Mouse (Mus musculus): Measurements from ENCODE around the gene Defb48. TPM values are rescaled to one million over a fixed set of nuclear protein-coding genes. Genes with fewer than 3 reads are reported as not detected.

Gene Defb48
- total and polyA plus RNA-seq, 2 experiments from 2014 or later: not detected

GRCm38 (mm10) chr14:62998977-62999376, 14.7 kb upstream of the Defb48 start:
- DNase-seq (ENCODE audit: low spot score) (no peak), ATAC-seq (ENCODE audit: insufficient read depth, low read depth) (no peak)
- Histone ChIP-seq H3K27me3 (ENCODE audit: control insufficient read depth, insufficient read depth, low read length) (no peaks in the 10 kb centered on the region), H3K9me3 (replicated peaks; ENCODE audit: control insufficient read depth, low read length) (no peaks in the 10 kb centered on the region), H3K4me1 (ENCODE audit: control insufficient read depth, insufficient read depth) (peaks cover 6% of the 10 kb centered on the region), H3K36me3 (replicated peaks; ENCODE audit: control insufficient read depth, insufficient read depth, low read length) (no peaks in the 10 kb centered on the region), H3K27ac (ENCODE audit: low read depth) (no peak overlapping the region), H3K4me2 (ENCODE audit: low read depth, low read length) (no peak overlapping the region), H3K4me3 (ENCODE audit: low read depth, low read length) (no peak overlapping the region), H3K9ac (replicated peaks; ENCODE audit: low read depth, low read length) (no peak overlapping the region)
- TF ChIP-seq EP300 (IDR thresholded peaks at IDR 0.05; ENCODE audit: low read depth): no peak
- no peak for TF ChIP-seq CTCF (IDR thresholded peaks at IDR 0.05; ENCODE audit: low read depth)
- 83% methylated on average over 4 of the region's 4 CpGs for WGBS

GRCm38 (mm10) chr14:62997777-62998176, 13.5 kb upstream of the Defb48 start, which contains the start of gene Defb47:
Defb47 (plus strand) TSS chr14:62998077.
- H3K27ac ChIP-seq (ENCODE audit: low read depth): no peak within 1 kb of the TSS
- WGBS: 76% methylated on average over 8 of the region's 8 CpGs
- no peaks in the 10 kb centered on the region for H3K9me3 ChIP-seq (replicated peaks; ENCODE audit: control insufficient read depth, low read length)
- no peak for DNase-seq (ENCODE audit: low spot score)
- H3K4me3 ChIP-seq (ENCODE audit: low read depth, low read length): no peak within 1 kb of the TSS
- H3K4me2 ChIP-seq (ENCODE audit: low read depth, low read length): no peak within 1 kb of the TSS
- H3K27me3 ChIP-seq (ENCODE audit: control insufficient read depth, insufficient read depth, low read length): no peaks in the 10 kb centered on the region
- TF ChIP-seq CTCF (IDR thresholded peaks at IDR 0.05; ENCODE audit: low read depth) (no peak), EP300 (IDR thresholded peaks at IDR 0.05; ENCODE audit: low read depth) (no peak)
- no peak within 1 kb of the TSS for H3K9ac ChIP-seq (replicated peaks; ENCODE audit: low read depth, low read length)
- ATAC-seq (ENCODE audit: insufficient read depth, low read depth): no peak
- no peaks in the 10 kb centered on the region for H3K36me3 ChIP-seq (replicated peaks; ENCODE audit: control insufficient read depth, insufficient read depth, low read length)
- peaks cover 6% of the 10 kb centered on the region for H3K4me1 ChIP-seq (ENCODE audit: control insufficient read depth, insufficient read depth)

DNA sequence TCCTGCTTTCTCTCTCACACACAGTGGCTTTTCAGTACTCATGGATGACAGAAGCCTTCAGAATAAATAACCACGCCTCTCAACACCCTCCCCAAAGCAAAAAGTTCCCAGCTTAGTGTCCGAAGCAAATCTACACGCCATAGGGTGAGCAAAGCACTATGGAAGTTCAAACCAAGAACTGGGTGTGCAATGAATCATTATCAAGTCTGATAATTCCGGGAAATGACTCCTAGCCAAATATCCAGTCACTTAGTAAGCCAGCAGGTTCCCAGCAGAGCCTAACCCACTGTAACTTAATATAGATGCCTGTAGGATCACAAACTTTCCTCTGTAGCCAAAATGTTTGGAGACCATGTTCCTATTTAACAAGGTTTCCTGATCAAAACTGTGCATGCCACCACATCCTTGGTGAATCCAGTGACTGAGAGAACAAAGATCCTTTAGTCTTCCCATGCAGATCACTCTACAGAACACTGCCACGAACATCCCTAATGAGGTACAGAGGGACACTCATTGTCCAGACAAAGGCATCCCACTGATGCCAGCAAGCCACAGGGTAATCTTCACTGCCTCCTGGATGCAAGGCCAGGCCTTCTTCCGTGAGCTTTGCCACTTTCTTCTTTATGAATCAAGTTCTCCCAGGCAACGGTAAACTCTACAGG, 7.7 kb upstream of the Defb48 start:
- Histone ChIP-seq H3K4me2 (ENCODE audit: low read depth, low read length) (no peak overlapping the region), H3K4me1 (ENCODE audit: control insufficient read depth, insufficient read depth) (no peaks in the 10 kb centered on the region; the same call in none of the 2 replicates), H3K36me3 (replicated peaks; ENCODE audit: control insufficient read depth, insufficient read depth, low read length) (no peaks in the 10 kb centered on the region), H3K27ac (ENCODE audit: low read depth) (no peak overlapping the region), H3K4me3 (ENCODE audit: low read depth, low read length) (no peak overlapping the region), H3K9ac (replicated peaks; ENCODE audit: low read depth, low read length) (no peak overlapping the region), H3K27me3 (ENCODE audit: control insufficient read depth, insufficient read depth, low read length) (no peaks in the 10 kb centered on the region), H3K9me3 (replicated peaks; ENCODE audit: control insufficient read depth, low read length) (no peaks in the 10 kb centered on the region)
- 59% methylated on average over 7 of the region's 7 CpGs for WGBS
- DNase-seq (ENCODE audit: low spot score) (no peak), ATAC-seq (ENCODE audit: insufficient read depth, low read depth) (no peak)
- TF ChIP-seq EP300 (IDR thresholded peaks at IDR 0.05; ENCODE audit: low read depth): no peak
- TF ChIP-seq CTCF (IDR thresholded peaks at IDR 0.05; ENCODE audit: low read depth): no peak

- Histone ChIP-seq H3K4me1 (ENCODE audit: control insufficient read depth, insufficient read depth) (no peaks in the 10 kb centered on the region; the same call in none of the 2 replicates), H3K27me3 (ENCODE audit: control insufficient read depth, insufficient read depth, low read length) (no peaks in the 10 kb centered on the region), H3K9ac (replicated peaks; ENCODE audit: low read depth, low read length) (no peak overlapping the region), H3K4me3 (ENCODE audit: low read depth, low read length) (no peak overlapping the region), H3K27ac (ENCODE audit: low read depth) (no peak overlapping the region), H3K9me3 (replicated peaks; ENCODE audit: control insufficient read depth, low read length) (no peaks in the 10 kb centered on the region), H3K36me3 (replicated peaks; ENCODE audit: control insufficient read depth, insufficient read depth, low read length) (no peaks in the 10 kb centered on the region), H3K4me2 (ENCODE audit: low read depth, low read length) (no peak overlapping the region)
- TF ChIP-seq CTCF (IDR thresholded peaks at IDR 0.05; ENCODE audit: low read depth) (no peak), EP300 (IDR thresholded peaks at IDR 0.05; ENCODE audit: low read depth) (no peak)
- no peak for DNase-seq (ENCODE audit: low spot score)
- WGBS: 56% methylated on average over 3 of the region's 3 CpGs
- ATAC-seq (ENCODE audit: insufficient read depth, low read depth): no peak
These were observed 7.0 kb upstream of the Defb48 start for GRCm38 (mm10) chr14:62991271-62991670.

- Histone ChIP-seq H3K27me3 (ENCODE audit: control insufficient read depth, insufficient read depth, low read length) (no peaks in the 10 kb centered on the region), H3K4me1 (ENCODE audit: control insufficient read depth, insufficient read depth) (no peaks in the 10 kb centered on the region), H3K4me2 (ENCODE audit: low read depth, low read length) (no peak overlapping the region), H3K9me3 (replicated peaks; ENCODE audit: control insufficient read depth, low read length) (no peaks in the 10 kb centered on the region), H3K4me3 (ENCODE audit: low read depth, low read length) (no peak overlapping the region), H3K36me3 (replicated peaks; ENCODE audit: control insufficient read depth, insufficient read depth, low read length) (no peaks in the 10 kb centered on the region), H3K9ac (replicated peaks; ENCODE audit: low read depth, low read length) (no peak overlapping the region), H3K27ac (ENCODE audit: low read depth) (no peak overlapping the region)
- DNase-seq (ENCODE audit: low spot score) (no peak), ATAC-seq (ENCODE audit: insufficient read depth, low read depth) (no peak)
- TF ChIP-seq CTCF (IDR thresholded peaks at IDR 0.05; ENCODE audit: low read depth) (no peak), EP300 (IDR thresholded peaks at IDR 0.05; ENCODE audit: low read depth) (no peak)
- WGBS: 61% methylated on average over 1 of the region's 1 CpGs
These were observed 4.5 kb downstream of the Defb48 start for GRCm38 (mm10) chr14:62979815-62980214.

DNA sequence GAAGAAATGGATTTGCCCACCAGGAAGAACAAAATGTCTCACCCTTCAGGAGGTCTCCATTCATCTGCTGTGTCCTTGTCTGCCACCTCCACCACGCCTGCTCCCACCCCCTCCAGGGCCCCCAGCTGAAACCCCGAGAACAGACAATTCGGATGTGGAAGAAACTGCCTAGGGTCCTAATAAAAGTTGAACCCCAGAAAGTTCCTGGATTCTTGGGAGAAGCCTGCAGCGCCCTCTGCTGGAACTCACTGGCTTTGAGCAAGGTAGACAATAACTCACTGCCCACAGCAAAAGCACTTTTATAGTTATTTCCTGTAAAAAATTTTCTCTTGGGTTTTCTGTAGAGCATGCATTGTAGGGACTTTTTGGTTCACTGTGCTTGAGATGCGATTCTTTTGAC, 9.3 kb downstream of the Defb48 start:
- no peaks in the 10 kb centered on the region for H3K27me3 ChIP-seq (ENCODE audit: control insufficient read depth, insufficient read depth, low read length)
- no peaks in the 10 kb centered on the region for H3K4me1 ChIP-seq (ENCODE audit: control insufficient read depth, insufficient read depth)
- no peak for ATAC-seq (ENCODE audit: insufficient read depth, low read depth)
- H3K27ac ChIP-seq (ENCODE audit: low read depth): no peak overlapping the region
- H3K9ac ChIP-seq (replicated peaks; ENCODE audit: low read depth, low read length): no peak overlapping the region
- no peaks in the 10 kb centered on the region for H3K36me3 ChIP-seq (replicated peaks; ENCODE audit: control insufficient read depth, insufficient read depth, low read length)
- no peaks in the 10 kb centered on the region for H3K9me3 ChIP-seq (replicated peaks; ENCODE audit: control insufficient read depth, low read length)
- TF ChIP-seq EP300 (IDR thresholded peaks at IDR 0.05; ENCODE audit: low read depth) (no peak), CTCF (IDR thresholded peaks at IDR 0.05; ENCODE audit: low read depth) (peak; percentile 65)
- H3K4me3 ChIP-seq (ENCODE audit: low read depth, low read length): no peak overlapping the region
- WGBS: 12% methylated on average over 5 of the region's 5 CpGs
- H3K4me2 ChIP-seq (ENCODE audit: low read depth, low read length): no peak overlapping the region
- peak; percentile 27 for DNase-seq (ENCODE audit: low spot score)

Data from heart, postnatal 0 days (tissue).